Mouse (Mus musculus): Measurements from ENCODE around the gene Upk3bl. TPM values are rescaled to one million over a fixed set of nuclear protein-coding genes. Genes with fewer than 3 reads are reported as not detected.
A peak's percentile ranks its signal among the peaks of the same experiment; 100 is the strongest.

Upk3bl gene
- polyA plus RNA-seq (2016; fragmentation: Nextera tagmentation; extraction: Ambion mirVana) = 1.1 and 1.8 TPM in 2 replicates

DNA sequence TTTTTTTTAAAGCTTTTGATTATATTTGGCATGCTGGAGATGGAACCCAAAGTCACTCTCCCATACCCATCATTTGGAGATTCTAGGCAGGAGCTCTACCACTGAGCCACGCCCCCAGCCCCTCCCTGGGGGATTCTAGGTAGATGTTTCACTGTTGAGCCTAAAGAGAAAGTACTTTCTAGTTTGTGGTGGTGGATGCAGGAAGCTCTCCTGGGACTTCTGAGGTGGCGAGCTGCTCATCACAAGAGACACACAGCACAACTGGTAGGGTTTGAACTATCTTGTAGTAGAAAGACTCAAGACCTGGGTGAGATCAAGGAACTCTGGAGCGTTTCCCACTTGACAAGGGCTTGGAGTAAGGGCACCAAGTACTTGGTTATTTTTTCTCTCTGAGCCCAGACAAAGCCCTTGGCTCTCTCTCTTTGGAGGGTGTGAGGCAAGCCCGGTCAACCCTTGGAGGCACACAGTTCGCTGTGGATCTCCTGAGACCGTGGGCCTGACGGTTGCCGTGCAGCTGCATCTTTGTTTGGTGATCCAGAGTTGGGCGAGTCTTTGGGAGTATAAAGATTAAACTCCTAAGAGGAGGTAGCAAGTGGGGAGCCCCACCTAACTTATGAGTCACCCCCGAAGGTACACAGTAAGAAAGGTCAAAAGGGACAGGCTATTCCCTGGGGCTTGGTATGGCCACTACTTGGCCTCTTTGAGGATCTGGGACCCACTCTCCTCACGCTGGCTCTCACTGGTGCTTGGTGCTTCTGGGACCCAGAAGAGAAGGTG, at the start of gene Upk3bl:
Upk3bl (plus strand) TSS at position 192 of the 777 bp plus-strand sequence.
- Histone ChIP-seq H3K9me3 (no peaks in the 10 kb centered on the region), H3K27me3 (ENCODE audit: insufficient read depth, poor library complexity, severe bottlenecking) (peaks cover 7% of the 10 kb centered on the region), H3K4me1 (replicated peaks) (peaks cover 30% of the 10 kb centered on the region), H3K36me3 (no peaks in the 10 kb centered on the region), H3K27ac (no peak within 1 kb of the TSS), H3K4me3 (no peak within 1 kb of the TSS)
- no peak for DNase-seq (ENCODE audit: low spot score)
- 90% methylated on average over 11 of the region's 11 CpGs for WGBS

DNA sequence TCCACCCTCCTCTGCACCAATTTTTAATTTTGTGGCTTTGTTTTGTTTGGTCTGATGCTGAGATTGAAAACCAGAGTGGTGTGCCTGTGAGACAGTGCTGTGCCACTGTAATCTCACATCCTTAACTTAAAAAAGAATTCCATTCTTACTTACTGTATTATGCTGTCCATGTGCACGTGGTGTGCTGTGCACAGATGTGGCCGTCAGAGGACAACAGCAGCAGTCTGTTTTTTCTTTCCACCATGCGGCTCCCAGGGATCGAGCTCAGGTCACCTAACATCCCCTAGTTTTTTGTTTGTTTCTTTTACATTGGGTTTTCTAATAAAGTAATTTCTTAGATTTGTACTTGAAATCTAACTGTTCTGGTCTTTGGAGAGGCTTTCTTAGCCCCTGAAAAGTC, 49.8 kb upstream of the Upk3bl start:
- Histone ChIP-seq H3K4me1 (replicated peaks) (peaks cover 11% of the 10 kb centered on the region), H3K27ac (no peak overlapping the region), H3K27me3 (ENCODE audit: insufficient read depth, poor library complexity, severe bottlenecking) (no peaks in the 10 kb centered on the region), H3K4me3 (no peak overlapping the region), H3K9me3 (no peaks in the 10 kb centered on the region), H3K36me3 (peaks cover 40% of the 10 kb centered on the region)
- no peak for DNase-seq (ENCODE audit: low spot score)
- 85% methylated on average over 4 of the region's 4 CpGs for WGBS

DNA sequence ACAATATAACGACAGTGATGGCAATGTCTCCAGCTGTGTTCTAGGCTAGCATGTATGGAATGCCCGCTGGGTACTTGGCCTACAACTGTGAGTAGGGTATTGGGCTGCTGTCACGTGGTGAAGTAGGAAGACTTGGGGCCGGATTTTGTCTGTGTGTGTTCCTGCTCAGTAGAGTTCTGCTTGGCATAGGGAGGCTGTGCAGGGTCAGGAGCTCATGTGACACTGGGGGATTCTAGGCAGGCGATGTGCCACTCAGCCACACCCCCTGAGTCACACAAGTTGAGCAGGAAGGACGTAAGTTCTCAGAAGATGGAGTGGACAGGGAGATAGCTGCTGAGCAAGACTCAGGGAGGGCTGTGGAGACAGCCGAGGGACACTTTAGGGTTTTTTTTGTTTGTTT, 46.5 kb upstream of the Upk3bl start:
- WGBS = 82% methylated on average over 7 of the region's 7 CpGs
- no peaks in the 10 kb centered on the region for H3K27me3 ChIP-seq (ENCODE audit: insufficient read depth, poor library complexity, severe bottlenecking)
- DNase-seq (ENCODE audit: low spot score) = no peak

DNA sequence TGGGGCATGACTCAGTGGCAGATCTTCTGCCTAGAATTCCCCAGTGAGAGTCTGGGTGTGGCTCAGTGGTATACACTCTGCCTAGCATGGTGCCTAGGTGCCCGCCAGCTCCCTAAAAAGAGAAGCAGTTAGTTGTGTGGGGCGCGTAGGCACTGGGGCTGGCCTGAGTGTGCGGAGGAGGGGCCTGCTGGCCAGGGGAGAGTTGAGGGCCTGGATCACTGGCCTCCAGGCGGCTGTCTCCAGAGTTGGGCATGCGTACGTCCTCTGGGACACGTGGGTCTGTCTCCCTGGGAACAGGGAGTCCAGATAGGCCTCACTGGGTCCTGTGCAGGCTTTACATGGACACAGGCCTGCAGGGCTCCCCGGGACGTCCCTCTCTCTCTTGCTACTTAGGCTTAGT, 39.4 kb upstream of the Upk3bl start:
- 86% methylated on average over 10 of the region's 10 CpGs for WGBS
- no peak for DNase-seq (ENCODE audit: low spot score)
- Histone ChIP-seq H3K4me1 (replicated peaks) (0 out of 2 replicates have a peak, but pooled peaks cover 2% of the 10 kb centered on the region), H3K27me3 (ENCODE audit: insufficient read depth, poor library complexity, severe bottlenecking) (no peaks in the 10 kb centered on the region), H3K27ac (no peak overlapping the region), H3K4me3 (no peak overlapping the region), H3K9me3 (no peaks in the 10 kb centered on the region), H3K36me3 (peaks cover 75% of the 10 kb centered on the region)

More for the DNA sequence above, 46.5 kb upstream of the Upk3bl start:
- no peaks in the 10 kb centered on the region for H3K9me3 ChIP-seq
- H3K36me3 ChIP-seq = peaks cover 42% of the 10 kb centered on the region
- H3K4me3 ChIP-seq = no peak overlapping the region
- peaks cover 4% of the 10 kb centered on the region; the same call in 1 of the 2 replicates for H3K4me1 ChIP-seq (replicated peaks)
- H3K27ac ChIP-seq = no peak overlapping the region

DNA sequence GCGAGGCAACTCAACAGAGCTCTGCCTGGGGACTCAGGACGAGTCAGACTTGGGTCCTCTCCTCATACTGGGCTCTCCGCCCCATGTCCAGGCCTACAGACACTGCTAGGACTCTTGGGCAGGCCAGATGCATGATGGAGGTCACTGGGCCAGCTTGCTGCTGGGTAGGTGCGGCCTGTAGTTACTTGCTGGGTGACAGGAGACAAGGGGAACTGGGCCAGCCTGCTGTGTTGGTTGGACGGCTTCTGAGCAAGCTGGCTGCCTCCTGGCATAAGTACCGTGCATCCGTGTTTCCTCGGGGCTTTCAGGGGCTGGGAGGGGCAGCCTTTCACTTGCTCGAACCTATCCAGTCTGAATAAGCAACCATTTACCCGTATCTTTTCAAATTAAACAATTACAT, 38.7 kb upstream of the Upk3bl start:
- Histone ChIP-seq H3K27ac (no peak overlapping the region), H3K36me3 (peaks cover 75% of the 10 kb centered on the region)

DNA sequence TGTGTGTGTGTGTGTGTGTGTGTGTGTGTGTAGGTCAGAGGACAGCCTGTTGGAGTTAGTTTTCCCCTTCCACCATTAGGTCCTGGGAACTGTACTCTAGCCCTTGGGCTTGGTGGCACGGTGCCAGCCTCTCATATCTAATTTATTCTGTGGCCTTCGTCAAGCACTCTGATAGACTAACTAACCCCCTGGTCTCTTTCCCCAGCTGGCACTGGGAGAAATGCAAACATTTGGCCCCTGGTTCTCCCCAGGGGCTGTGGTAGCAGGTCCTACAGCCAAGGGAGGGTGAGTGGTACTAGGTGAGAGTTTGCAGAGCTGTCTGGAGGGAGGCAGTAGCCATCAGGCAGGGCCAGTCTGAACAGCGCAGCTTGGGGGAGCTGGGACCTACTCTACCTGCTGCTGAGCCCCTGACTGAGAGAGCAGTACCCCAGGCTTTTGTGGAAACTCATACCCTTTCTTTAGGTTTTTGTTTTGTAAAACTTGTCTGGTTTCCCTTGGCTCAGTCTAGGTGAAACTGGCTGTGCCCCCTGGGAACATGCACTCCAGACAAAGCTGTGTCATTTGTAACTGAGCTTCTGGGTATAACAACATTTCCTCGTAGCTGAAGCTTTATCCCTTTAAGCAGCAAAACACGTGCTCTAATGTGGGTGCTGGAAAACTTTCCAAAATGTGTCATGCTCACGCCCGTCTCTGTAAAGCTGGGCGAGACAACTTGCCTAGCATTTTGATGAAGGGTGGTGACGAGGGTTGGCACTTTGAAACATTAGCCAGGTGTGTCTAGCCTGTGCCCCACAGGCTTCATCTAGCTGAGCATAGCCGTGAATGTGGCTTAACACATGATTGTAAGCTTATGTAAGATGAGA, 38.0 kb upstream of the Upk3bl start:
- 84% methylated on average over 10 of the region's 10 CpGs for WGBS

More for the DNA sequence above, 38.7 kb upstream of the Upk3bl start:
- no peak for DNase-seq (ENCODE audit: low spot score)
- no peaks in the 10 kb centered on the region for H3K27me3 ChIP-seq (ENCODE audit: insufficient read depth, poor library complexity, severe bottlenecking)
- H3K9me3 ChIP-seq = no peaks in the 10 kb centered on the region
- WGBS = 89% methylated on average over 10 of the region's 10 CpGs
- 0 out of 2 replicates have a peak, but pooled peaks cover 2% of the 10 kb centered on the region for H3K4me1 ChIP-seq (replicated peaks)
- H3K4me3 ChIP-seq = no peak overlapping the region

DNA sequence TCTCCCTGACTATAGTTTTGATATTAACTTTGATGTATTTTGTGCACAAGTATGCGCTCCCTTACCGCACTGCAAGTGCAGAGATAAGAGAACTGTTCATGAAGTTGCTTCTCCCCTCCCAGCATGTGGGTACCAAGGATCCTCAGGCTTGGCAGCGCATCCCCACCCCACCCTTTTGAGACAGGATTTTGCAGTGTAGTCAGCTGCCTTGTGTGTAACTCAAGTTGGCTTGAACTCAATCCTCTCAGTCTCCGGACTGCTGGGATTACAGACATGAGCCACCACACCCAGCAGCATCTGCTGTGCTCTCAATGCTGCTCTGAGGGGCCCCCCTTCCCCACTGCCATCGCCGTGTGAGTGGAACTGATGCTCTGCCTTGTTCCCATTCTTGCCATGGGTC, 37.0 kb upstream of the Upk3bl start:
- WGBS = 91% methylated on average over 6 of the region's 6 CpGs
- no peak overlapping the region for H3K27ac ChIP-seq
- H3K9me3 ChIP-seq = no peaks in the 10 kb centered on the region
- peaks cover 70% of the 10 kb centered on the region for H3K36me3 ChIP-seq
- no peak for DNase-seq (ENCODE audit: low spot score)
- 0 out of 2 replicates have a peak, but pooled peaks cover 2% of the 10 kb centered on the region for H3K4me1 ChIP-seq (replicated peaks)
- H3K27me3 ChIP-seq (ENCODE audit: insufficient read depth, poor library complexity, severe bottlenecking) = no peaks in the 10 kb centered on the region
- H3K4me3 ChIP-seq = no peak overlapping the region

More for the DNA sequence above, 38.0 kb upstream of the Upk3bl start:
- H3K4me3 ChIP-seq = no peak overlapping the region
- 0 out of 2 replicates have a peak, but pooled peaks cover 2% of the 10 kb centered on the region for H3K4me1 ChIP-seq (replicated peaks)
- DNase-seq (ENCODE audit: low spot score) = no peak
- H3K27me3 ChIP-seq (ENCODE audit: insufficient read depth, poor library complexity, severe bottlenecking) = no peaks in the 10 kb centered on the region
- H3K27ac ChIP-seq = no peak overlapping the region
- peaks cover 73% of the 10 kb centered on the region for H3K36me3 ChIP-seq
- no peaks in the 10 kb centered on the region for H3K9me3 ChIP-seq

DNA sequence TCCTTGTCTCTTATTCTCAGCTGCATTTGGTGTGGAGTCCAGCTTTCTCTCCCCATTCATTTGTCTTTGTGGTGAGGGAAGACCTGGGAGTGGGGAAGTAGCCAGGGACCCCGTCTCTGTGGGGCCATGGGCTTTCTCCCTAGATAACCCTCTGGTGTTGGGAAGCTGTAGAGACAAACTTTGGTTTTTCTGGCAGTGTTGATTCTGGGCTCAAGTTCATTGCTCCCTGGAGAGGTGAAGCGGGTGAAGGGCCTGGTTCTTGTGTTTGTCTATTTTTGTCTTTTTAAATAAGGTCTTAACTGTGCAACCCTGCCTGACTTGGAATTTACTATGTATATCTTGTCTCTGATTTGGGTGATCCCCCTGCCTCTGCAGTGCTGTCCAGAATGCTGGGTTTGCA, 35.6 kb upstream of the Upk3bl start:
- Histone ChIP-seq H3K36me3 (peaks cover 60% of the 10 kb centered on the region), H3K4me1 (replicated peaks) (0 out of 2 replicates have a peak, but pooled peaks cover 2% of the 10 kb centered on the region), H3K4me3 (no peak overlapping the region), H3K27ac (no peak overlapping the region), H3K27me3 (ENCODE audit: insufficient read depth, poor library complexity, severe bottlenecking) (no peaks in the 10 kb centered on the region), H3K9me3 (no peaks in the 10 kb centered on the region)
- 89% methylated on average over 2 of the region's 2 CpGs for WGBS
- DNase-seq (ENCODE audit: low spot score) = no peak

DNA sequence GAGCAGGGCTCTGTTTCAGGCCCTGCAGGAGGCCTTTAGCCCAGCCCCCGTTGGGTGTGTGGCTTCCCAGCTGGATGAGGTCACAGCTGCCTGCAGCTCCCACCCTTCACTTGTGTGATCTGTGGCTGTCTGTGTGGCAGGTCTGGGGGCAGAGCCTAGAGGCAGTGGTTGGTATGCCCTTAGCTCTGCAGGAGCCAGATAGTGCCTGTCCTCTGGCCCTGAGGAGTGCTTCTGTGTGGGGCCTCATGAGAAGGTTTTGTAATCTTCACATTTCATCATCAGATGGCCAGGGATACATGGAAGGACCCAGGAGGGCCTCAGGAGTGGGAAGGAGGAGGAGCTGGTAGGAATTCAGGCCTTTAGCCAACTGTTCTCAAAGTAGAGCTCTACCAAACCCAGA, 34.4 kb upstream of the Upk3bl start:
- Histone ChIP-seq H3K27me3 (ENCODE audit: insufficient read depth, poor library complexity, severe bottlenecking) (no peaks in the 10 kb centered on the region), H3K27ac (no peak overlapping the region), H3K9me3 (no peaks in the 10 kb centered on the region), H3K4me1 (replicated peaks) (0 out of 2 replicates have a peak, but pooled peaks cover 2% of the 10 kb centered on the region), H3K4me3 (no peak overlapping the region), H3K36me3 (peaks cover 60% of the 10 kb centered on the region)
- no peak for DNase-seq (ENCODE audit: low spot score)
- WGBS = 31% methylated on average over 1 of the region's 1 CpGs

DNA sequence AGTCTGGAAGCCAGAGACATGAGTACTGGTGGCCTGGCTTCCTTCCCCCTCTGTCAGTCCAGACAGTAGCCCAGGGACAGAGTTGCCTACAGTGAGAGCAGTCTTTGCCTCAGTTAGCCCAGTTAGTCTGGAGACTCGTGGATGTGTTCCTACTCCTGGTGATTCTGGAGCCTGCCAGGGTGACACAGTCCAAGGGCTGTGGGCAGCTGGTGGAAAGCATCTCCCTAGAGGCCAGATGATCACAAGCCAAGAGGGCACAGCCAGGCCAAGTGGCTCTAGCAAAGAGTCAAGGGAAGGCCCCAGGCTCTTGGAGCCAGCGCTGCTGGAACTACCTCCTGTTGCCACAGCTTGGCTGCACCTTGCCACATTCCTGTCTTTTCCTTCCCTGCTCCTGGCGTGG, 28.6 kb upstream of the Upk3bl start:
- DNase-seq (ENCODE audit: low spot score) = no peak
- WGBS = 80% methylated on average over 3 of the region's 3 CpGs
- Histone ChIP-seq H3K27ac (no peak overlapping the region), H3K27me3 (ENCODE audit: insufficient read depth, poor library complexity, severe bottlenecking) (no peaks in the 10 kb centered on the region), H3K4me3 (no peak overlapping the region), H3K4me1 (replicated peaks) (no peaks in the 10 kb centered on the region), H3K9me3 (no peaks in the 10 kb centered on the region), H3K36me3 (peaks cover 80% of the 10 kb centered on the region)

DNA sequence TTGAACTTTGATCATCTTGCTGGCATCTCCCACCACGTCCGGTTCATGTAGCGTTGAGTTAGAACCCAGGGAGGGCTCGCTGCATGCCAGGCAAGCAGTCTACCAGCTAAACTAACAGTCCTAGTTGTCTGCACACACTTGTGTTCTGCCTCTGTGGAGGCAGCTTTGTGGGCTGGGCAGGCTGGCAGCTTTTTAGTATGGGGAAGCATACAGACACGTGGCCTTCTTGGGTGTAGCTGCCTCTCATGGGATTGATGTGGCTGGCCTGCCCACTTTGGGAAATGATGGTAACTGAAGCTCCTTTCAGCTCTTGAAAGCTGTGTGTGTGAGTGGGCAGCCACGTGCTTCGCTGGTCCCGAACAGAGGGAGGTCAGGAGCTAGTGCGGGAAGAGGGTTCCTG, 27.4 kb upstream of the Upk3bl start:
- H3K36me3 ChIP-seq = peaks cover 82% of the 10 kb centered on the region
- WGBS = 82% methylated on average over 9 of the region's 9 CpGs

DNA sequence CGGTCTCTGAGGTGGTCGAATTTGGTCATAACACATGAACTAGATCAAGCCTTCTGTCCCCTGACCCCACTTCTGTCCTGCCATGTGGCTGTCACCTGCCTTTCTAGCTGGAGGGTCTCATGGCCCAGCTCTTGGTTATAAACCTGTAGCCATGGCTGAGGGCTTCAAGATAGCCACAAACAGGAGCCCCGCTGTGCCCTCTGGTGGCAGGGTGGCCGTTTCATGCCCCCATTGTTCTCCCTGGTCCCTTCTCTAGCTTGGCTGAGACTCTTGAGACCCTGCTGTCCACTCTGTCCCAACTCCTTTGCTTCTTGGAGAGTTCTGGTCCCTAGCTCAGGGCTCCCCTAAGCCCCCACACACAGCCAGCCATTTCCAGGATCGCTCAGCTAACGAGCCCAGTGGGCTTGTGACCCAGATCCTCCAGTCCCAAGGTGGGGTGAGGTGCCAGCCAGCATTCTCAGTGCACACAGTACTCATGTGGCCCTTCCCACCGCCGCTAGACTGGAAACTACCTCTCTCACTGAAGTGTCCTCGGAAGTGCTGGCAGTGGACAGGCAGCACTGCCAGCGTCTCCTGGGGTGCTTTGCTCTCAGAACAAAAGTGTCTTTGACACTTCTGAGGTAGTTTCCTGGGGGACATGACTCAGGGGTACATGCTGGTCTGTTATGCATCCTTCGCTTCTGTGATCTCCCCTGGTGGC, 26.5 kb upstream of the Upk3bl start:
- Histone ChIP-seq H3K27me3 (ENCODE audit: insufficient read depth, poor library complexity, severe bottlenecking) (no peaks in the 10 kb centered on the region), H3K36me3 (peaks cover 89% of the 10 kb centered on the region), H3K9me3 (no peaks in the 10 kb centered on the region), H3K27ac (0 out of 2 replicates have a peak overlapping the region, but pooled peaks have one; percentile 16), H3K4me1 (replicated peaks) (no peaks in the 10 kb centered on the region), H3K4me3 (no peak overlapping the region)
- WGBS = 81% methylated on average over 11 of the region's 11 CpGs
- no peak for DNase-seq (ENCODE audit: low spot score)

More for the DNA sequence above, 27.4 kb upstream of the Upk3bl start:
- Histone ChIP-seq H3K4me1 (replicated peaks) (no peaks in the 10 kb centered on the region), H3K27ac (no peak overlapping the region), H3K9me3 (no peaks in the 10 kb centered on the region), H3K4me3 (no peak overlapping the region), H3K27me3 (ENCODE audit: insufficient read depth, poor library complexity, severe bottlenecking) (no peaks in the 10 kb centered on the region)
- no peak for DNase-seq (ENCODE audit: low spot score)

Measured in hindbrain, embryonic 10.5 days (tissue).